Mouse (Mus musculus) kidney, adult 2 months (tissue): ENCODE data around the gene Ppef2.

ENCODE experiments used
- CTCF ChIP-seq: fragments of 200-500 bp; conservative IDR thresholded peaks from 2 replicates; pipeline ENCODE4 v1.5.1; 2011; ENCODE audit warnings: low read depth, mild to moderate bottlenecking, control low read depth, low read length, moderate library complexity, mixed read lengths; ENCODE audit not compliant: insufficient read depth, insufficient read length
- POLR2A ChIP-seq: fragments of 200-500 bp; IDR thresholded peaks from one replicate; pipeline ENCODE4 v1.6.1; 2011; ENCODE audit warnings: low read depth, low read length, control low read depth

DNA sequence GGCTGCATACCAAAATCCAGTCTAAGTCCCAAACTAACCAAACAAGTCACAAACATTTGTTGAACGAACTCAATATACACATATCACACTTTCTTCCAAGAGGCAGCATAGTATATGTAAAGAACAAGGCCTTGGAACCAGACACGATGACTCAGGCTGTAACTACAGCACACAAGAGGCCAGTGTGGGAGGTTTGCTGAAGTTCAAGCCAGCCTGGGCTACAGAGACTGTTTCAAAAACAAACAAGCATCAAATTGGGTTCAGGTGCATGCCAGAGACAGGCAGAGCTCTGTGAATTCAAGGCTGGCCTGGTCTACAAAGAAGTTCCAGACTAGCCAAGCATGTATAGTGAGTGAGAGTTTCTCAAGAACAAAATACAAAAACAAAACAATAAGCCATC lies 38.4 kb upstream of the Ppef2 start:
- TF ChIP-seq CTCF (no peak), POLR2A (no peak)
